Mouse (Mus musculus): ENCODE data around the gene Clmn. TPM values are rescaled to one million over a fixed set of nuclear protein-coding genes. Genes with fewer than 3 reads are reported as not detected.

The Clmn gene
- polyA plus RNA-seq, 1 experiment, result 21.3 TPM

GRCm38 (mm10) chr12:104881518-104882060 is 16.7 kb upstream of the Clmn start:
- TF ChIP-seq CTCF (conservative IDR thresholded peaks at IDR 0.05; ENCODE audit: insufficient read depth, insufficient read length, low read depth, low read length) (no peak), POLR2A (IDR thresholded peaks at IDR 0.05; ENCODE audit: low read depth, low read length) (no peak)
- Histone ChIP-seq H3K27me3 (replicated peaks; ENCODE audit: control insufficient read depth, insufficient read depth, low read length) (no peaks in the 10 kb centered on the region), H3K36me3 (ENCODE audit: control insufficient read depth, insufficient read depth, low read length) (no peaks in the 10 kb centered on the region), H3K27ac (ENCODE audit: insufficient read depth, low read depth, low read length) (no peak overlapping the region), H3K4me1 (ENCODE audit: control insufficient read depth, insufficient read depth, low read length) (no peaks in the 10 kb centered on the region), H3K4me3 (ENCODE audit: insufficient read depth, low read depth, low read length) (no peak overlapping the region)
- 69% methylated on average over 4 of the region's 4 CpGs for WGBS
- no peak for DNase-seq

DNA sequence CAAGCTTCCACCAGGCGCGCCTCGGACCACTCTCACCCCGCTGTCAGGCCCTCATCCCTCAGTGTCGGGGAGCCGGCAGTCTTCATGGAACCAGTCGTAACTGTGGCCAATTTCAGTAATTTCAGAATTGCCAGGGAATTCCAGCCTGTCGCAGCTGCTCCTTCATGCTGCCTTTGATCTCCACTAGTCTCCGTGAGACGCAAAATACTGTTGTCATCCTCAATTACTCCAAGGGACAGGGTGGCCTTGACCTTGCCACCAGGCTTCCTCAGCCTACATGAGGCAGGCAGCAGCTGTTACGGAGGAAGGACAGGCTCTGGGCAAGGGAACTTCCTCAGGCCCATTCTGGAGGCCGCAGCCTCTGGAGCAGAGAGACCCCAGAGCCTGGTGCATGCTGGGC is 15.5 kb upstream of the Clmn start:
- no peaks in the 10 kb centered on the region for H3K36me3 ChIP-seq (ENCODE audit: control insufficient read depth, insufficient read depth, low read length)
- H3K27ac ChIP-seq (ENCODE audit: insufficient read depth, low read depth, low read length), result no peak overlapping the region
- no peaks in the 10 kb centered on the region for H3K27me3 ChIP-seq (replicated peaks; ENCODE audit: control insufficient read depth, insufficient read depth, low read length)
- no peaks in the 10 kb centered on the region for H3K4me1 ChIP-seq (ENCODE audit: control insufficient read depth, insufficient read depth, low read length)
- TF ChIP-seq POLR2A (IDR thresholded peaks at IDR 0.05; ENCODE audit: low read depth, low read length) (no peak), CTCF (conservative IDR thresholded peaks at IDR 0.05; ENCODE audit: insufficient read depth, insufficient read length, low read depth, low read length) (no peak)
- DNase-seq, result no peak
- 72% methylated on average over 12 of the region's 12 CpGs for WGBS
- no peak overlapping the region for H3K4me3 ChIP-seq (ENCODE audit: insufficient read depth, low read depth, low read length)

- no peak overlapping the region for H3K27ac ChIP-seq (ENCODE audit: insufficient read depth, low read depth, low read length)
- no peak overlapping the region for H3K4me3 ChIP-seq (ENCODE audit: insufficient read depth, low read depth, low read length)
- 78% methylated on average over 10 of the region's 10 CpGs for WGBS
- no peak for TF ChIP-seq POLR2A (IDR thresholded peaks at IDR 0.05; ENCODE audit: low read depth, low read length)
- TF ChIP-seq CTCF (conservative IDR thresholded peaks at IDR 0.05; ENCODE audit: insufficient read depth, insufficient read length, low read depth, low read length), result no peak
- no peaks in the 10 kb centered on the region for H3K4me1 ChIP-seq (ENCODE audit: control insufficient read depth, insufficient read depth, low read length)
- H3K27me3 ChIP-seq (replicated peaks; ENCODE audit: control insufficient read depth, insufficient read depth, low read length), result no peaks in the 10 kb centered on the region
- no peaks in the 10 kb centered on the region for H3K36me3 ChIP-seq (ENCODE audit: control insufficient read depth, insufficient read depth, low read length)
- DNase-seq, result no peak
Measured at GRCm38 (mm10) chr12:104879577-104879989, 14.7 kb upstream of the Clmn start.

GRCm38 (mm10) chr12:104876053-104876452 is 11.2 kb upstream of the Clmn start:
- H3K27me3 ChIP-seq (replicated peaks; ENCODE audit: control insufficient read depth, insufficient read depth, low read length), result no peaks in the 10 kb centered on the region
- no peak overlapping the region for H3K27ac ChIP-seq (ENCODE audit: insufficient read depth, low read depth, low read length)
- DNase-seq, result no peak
- WGBS, result 65% methylated on average over 3 of the region's 3 CpGs
- no peak overlapping the region for H3K4me3 ChIP-seq (ENCODE audit: insufficient read depth, low read depth, low read length)
- no peaks in the 10 kb centered on the region for H3K4me1 ChIP-seq (ENCODE audit: control insufficient read depth, insufficient read depth, low read length)
- no peaks in the 10 kb centered on the region for H3K36me3 ChIP-seq (ENCODE audit: control insufficient read depth, insufficient read depth, low read length)
- no peak for TF ChIP-seq CTCF (conservative IDR thresholded peaks at IDR 0.05; ENCODE audit: insufficient read depth, insufficient read length, low read depth, low read length)
- TF ChIP-seq POLR2A (IDR thresholded peaks at IDR 0.05; ENCODE audit: low read depth, low read length), result no peak

- WGBS, result 84% methylated on average over 6 of the region's 6 CpGs
- H3K27ac ChIP-seq (ENCODE audit: insufficient read depth, low read depth, low read length), result no peak overlapping the region
- DNase-seq, result no peak
Measured at GRCm38 (mm10) chr12:104871987-104872386, 7.1 kb upstream of the Clmn start.

DNA sequence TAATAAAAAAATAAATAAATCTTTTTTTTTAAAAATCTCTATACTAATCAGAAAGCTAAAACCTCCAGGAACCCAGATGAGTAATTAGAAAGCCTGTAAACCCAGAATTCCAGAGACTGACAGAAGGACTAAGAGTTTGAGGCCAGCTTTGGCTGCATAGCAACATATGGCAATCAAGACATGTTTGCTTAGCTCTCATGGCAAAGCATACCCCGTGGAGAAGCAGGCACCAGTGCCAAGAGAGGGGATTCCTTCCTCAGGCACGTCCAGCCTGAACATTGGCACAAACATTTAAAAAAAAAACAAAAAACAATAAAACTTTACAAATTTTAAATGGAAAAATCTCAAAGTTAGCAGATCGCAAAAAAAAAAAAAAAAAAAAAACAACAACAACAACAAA is 4.9 kb upstream of the Clmn start:
- no peak for DNase-seq
- Histone ChIP-seq H3K27ac (ENCODE audit: insufficient read depth, low read depth, low read length) (no peak overlapping the region), H3K4me3 (ENCODE audit: insufficient read depth, low read depth, low read length) (no peak overlapping the region), H3K4me1 (ENCODE audit: control insufficient read depth, insufficient read depth, low read length) (peaks cover 4% of the 10 kb centered on the region; the same call in 1 of the 2 replicates), H3K36me3 (ENCODE audit: control insufficient read depth, insufficient read depth, low read length) (no peaks in the 10 kb centered on the region), H3K27me3 (replicated peaks; ENCODE audit: control insufficient read depth, insufficient read depth, low read length) (no peaks in the 10 kb centered on the region)
- 86% methylated on average over 3 of the region's 3 CpGs for WGBS
- TF ChIP-seq POLR2A (IDR thresholded peaks at IDR 0.05; ENCODE audit: low read depth, low read length) (no peak), CTCF (conservative IDR thresholded peaks at IDR 0.05; ENCODE audit: insufficient read depth, insufficient read length, low read depth, low read length) (no peak)

More at GRCm38 (mm10) chr12:104871987-104872386, 7.1 kb upstream of the Clmn start:
- Histone ChIP-seq H3K36me3 (ENCODE audit: control insufficient read depth, insufficient read depth, low read length) (no peaks in the 10 kb centered on the region), H3K4me3 (ENCODE audit: insufficient read depth, low read depth, low read length) (no peak overlapping the region), H3K4me1 (ENCODE audit: control insufficient read depth, insufficient read depth, low read length) (no peaks in the 10 kb centered on the region), H3K27me3 (replicated peaks; ENCODE audit: control insufficient read depth, insufficient read depth, low read length) (no peaks in the 10 kb centered on the region)
- no peak for TF ChIP-seq POLR2A (IDR thresholded peaks at IDR 0.05; ENCODE audit: low read depth, low read length)
- TF ChIP-seq CTCF (conservative IDR thresholded peaks at IDR 0.05; ENCODE audit: insufficient read depth, insufficient read length, low read depth, low read length), result no peak

GRCm38 (mm10) chr12:104868430-104868829 is 3.6 kb upstream of the Clmn start:
- no peak for DNase-seq
- TF ChIP-seq CTCF (conservative IDR thresholded peaks at IDR 0.05; ENCODE audit: insufficient read depth, insufficient read length, low read depth, low read length), result no peak
- TF ChIP-seq POLR2A (IDR thresholded peaks at IDR 0.05; ENCODE audit: low read depth, low read length), result no peak
- no peaks in the 10 kb centered on the region for H3K27me3 ChIP-seq (replicated peaks; ENCODE audit: control insufficient read depth, insufficient read depth, low read length)
- no peak overlapping the region for H3K4me3 ChIP-seq (ENCODE audit: insufficient read depth, low read depth, low read length)
- 85% methylated on average over 3 of the region's 3 CpGs for WGBS
- H3K36me3 ChIP-seq (ENCODE audit: control insufficient read depth, insufficient read depth, low read length), result no peaks in the 10 kb centered on the region
- peaks cover 4% of the 10 kb centered on the region; the same call in 1 of the 2 replicates for H3K4me1 ChIP-seq (ENCODE audit: control insufficient read depth, insufficient read depth, low read length)
- no peak overlapping the region for H3K27ac ChIP-seq (ENCODE audit: insufficient read depth, low read depth, low read length)

All from kidney, adult 2 months (tissue).